Mouse (Mus musculus) megakaryocyte, embryonic 14.5 days (primary cell): ENCODE measurements at regions not wholly inside any gene's neighbourhood (a gene's known extent, or its start where the extent isn't known, plus 50 kb on each side); places are given as distances from the start of the nearest gene placed in this dataset.

ENCODE experiments used
- FLI1 ChIP-seq: IDR thresholded peaks from 2 replicates; pipeline ENCODE4 v1.6.1; 2012; ENCODE audit warnings: low read length, inconsistent platforms, mixed read lengths
- GATA1 ChIP-seq: IDR thresholded peaks from 3 replicates; pipeline ENCODE4 v1.6.1; 2012; ENCODE audit warnings: mixed read lengths, low read length, inconsistent platforms, borderline replicate concordance

- no peak for TF ChIP-seq GATA1
- TF ChIP-seq FLI1: no peak
Observed at GRCm38 (mm10) chr12:117352511-117352910, 163.8 kb upstream of the Rapgef5 start.
